Mouse (Mus musculus) liver, embryonic 16.5 days (tissue): ENCODE data around the gene Cxcl13. TPM values are rescaled to one million over a fixed set of nuclear protein-coding genes. Genes with fewer than 3 reads are reported as not detected.

Source experiments
- ATAC-seq: fragments of 200-750 bp; cut with Nextera tagmentation; 2 replicates; pipeline ENCODE4 v1.8.0; 2017; ENCODE audit warnings: low read depth, mild to moderate bottlenecking, moderate number of reproducible peaks, moderate library complexity
- H3K27ac ChIP-seq: fragments of 300-500 bp; sonication (generic); 2 replicates; pipeline ENCODE4 v1.5.1; 2014; ENCODE audit warnings: mild to moderate bottlenecking, low read length
- H3K27me3 ChIP-seq: fragments of 300-500 bp; sonication (generic); 2 replicates; pipeline ENCODE4 v1.6.1; 2014; ENCODE audit warnings: low read depth, low read length, mixed read lengths; ENCODE audit not compliant: control insufficient read depth, insufficient read depth
- H3K36me3 ChIP-seq: fragments of 300-500 bp; sonication (generic); 2 replicates; pipeline ENCODE4 v1.6.1; 2014; ENCODE audit warnings: mild to moderate bottlenecking; ENCODE audit not compliant: control insufficient read depth, insufficient read depth
- H3K4me1 ChIP-seq: fragments of 300-500 bp; sonication (generic); 2 replicates; pipeline ENCODE4 v1.6.1; 2014; ENCODE audit warnings: low read depth, low read length, mixed read lengths; ENCODE audit not compliant: control insufficient read depth
- H3K4me2 ChIP-seq: fragments of 300-500 bp; sonication (generic); 2 replicates; pipeline ENCODE4 v1.6.1; 2014; ENCODE audit warnings: low read depth, low read length, mixed read lengths
- H3K4me3 ChIP-seq: fragments of 300-500 bp; sonication (generic); 2 replicates; pipeline ENCODE4 v1.5.1; 2014; ENCODE audit warnings: low read depth, mild to moderate bottlenecking, low read length
- H3K9ac ChIP-seq: fragments of 300-500 bp; sonication (generic); 2 replicates; pipeline ENCODE4 v1.6.1; 2014; ENCODE audit warnings: low read depth, low read length
- H3K9me3 ChIP-seq: fragments of 300-500 bp; sonication (generic); replicated peaks from 2 replicates; pipeline ENCODE4 v1.6.1; 2016; ENCODE audit warnings: low read length; ENCODE audit not compliant: control insufficient read depth
- WGBS: fragments of 180-500 bp; shearing (Covaris S2); extraction: QIAGEN DNeasy Blood & Tissue Kit; methylation state at CpG from one replicate; pipeline ENCODE4 v1.1.7; 2014; ENCODE audit not compliant: insufficient replicate concordance; 5-methylcytosine and 5-hydroxymethylcytosine counted together
- polyA plus RNA-seq: library from polyadenylated mRNA; unstranded; fragments of >200 nt; fragmentation: Nextera tagmentation; extraction: Ambion mirVana; gene quantifications from 2 replicates; pipeline ENCODE4 v1.2.1, GENCODE M21; 2015

Cxcl13 gene
- polyA plus RNA-seq, 1 experiment from 2014 or later = 0.17 TPM

GRCm38 (mm10) chr5:96009076-96009475 is 52.3 kb downstream of the Cxcl13 start:
- Histone ChIP-seq H3K4me3 (no peak overlapping the region), H3K9ac (no peak overlapping the region), H3K4me2 (no peak overlapping the region), H3K9me3 (no peaks in the 10 kb centered on the region), H3K27ac (no peak overlapping the region), H3K4me1 (no peaks in the 10 kb centered on the region), H3K27me3 (no peaks in the 10 kb centered on the region), H3K36me3 (no peaks in the 10 kb centered on the region)
- ATAC-seq = no peak
- WGBS = 55% methylated on average over 1 of the region's 1 CpGs

Other genes starting within 250 kb of the Cxcl13 start
- not detected in 2 replicates for gene Gm7978, start 220.8 kb upstream of the Cxcl13 start, polyA plus RNA-seq
- not detected in 2 replicates for gene Gm7982, start 214.9 kb upstream of the Cxcl13 start, polyA plus RNA-seq
- gene E330014E10Rik, start 181.0 kb upstream of the Cxcl13 start, polyA plus RNA-seq = not detected in 2 replicates
- 4.6 and 4.9 TPM in 2 replicates for gene Cnot6l, start 207.2 kb downstream of the Cxcl13 start, polyA plus RNA-seq